In genomic region chr4:55651811-55652410, GRCm38 (mm10) we compare ENCODE assay signal across 8 mouse cellular contexts.
DNase-seq lines count a peak whose midpoint lies in the region; ATAC-seq and TF ChIP-seq lines count a peak whose summit lies in the region.

No protein-coding gene starts in this region.

- no peak overlapping the region for H3K27ac ChIP-seq in CH12.LX (ENCODE audit: insufficient read depth, low read depth)
- peak overlapping the region; percentile 82; the same call in 1 of the 2 replicates for H3K27ac ChIP-seq in forebrain, embryonic 13.5 days
- peak overlapping the region; percentile 90 for H3K27ac ChIP-seq in hindbrain, postnatal 0 days
- H3K27ac ChIP-seq in stomach, embryonic 15.5 days, result peak overlapping the region; percentile 96
- no peak overlapping the region for H3K27ac ChIP-seq in thymus, adult 2 months (ENCODE audit: control insufficient read depth, insufficient read depth, low read length)

- TF ChIP-seq EP300 in CH12.LX (IDR thresholded peaks at IDR 0.05; ENCODE audit: low read length), result no peak

- in situ Hi-C loops in CH12.LX (cut with MboI; ENCODE audit: low pct_ligation_motif_present, low pct_unique_long_range_greater_than_20kb, low sequenced_read_pairs), result no loop called here

- no peaks in the 10 kb centered on the region for H3K36me3 ChIP-seq in CH12.LX (replicated peaks in 1 of 2; ENCODE audit: control insufficient read depth in 1 of 2, insufficient read depth in 1 of 2, low read length in 1 of 2)
- no peaks in the 10 kb centered on the region for H3K36me3 ChIP-seq in forebrain, embryonic 13.5 days (ENCODE audit: poor library complexity, severe bottlenecking)
- no peaks in the 10 kb centered on the region for H3K36me3 ChIP-seq in hindbrain, postnatal 0 days (ENCODE audit: insufficient read depth, low read length)
- H3K36me3 ChIP-seq in stomach, embryonic 15.5 days, result no peaks in the 10 kb centered on the region
- H3K36me3 ChIP-seq in thymus, adult 2 months (ENCODE audit: control insufficient read depth, insufficient read depth, low read length), result no peaks in the 10 kb centered on the region

- H3K79me2 ChIP-seq in CH12.LX (replicated peaks; ENCODE audit: control insufficient read depth, extremely low read depth, insufficient read depth, poor library complexity, severe bottlenecking), result no peaks in the 10 kb centered on the region

- DNase-seq in CH12.LX (ENCODE audit: extremely low read depth) (no peak), NIH3T3 (ENCODE audit: low read depth) (peak; percentile 78)
- peak; percentile 57 for DNase-seq in hindbrain, postnatal 0 days (ENCODE audit: low spot score)
- DNase-seq in lung, postnatal 10 days, result peak; percentile 58
- DNase-seq in right cerebral cortex, postnatal 36 days (ENCODE audit: low spot score in 2 of 2), result no peak
- DNase-seq in thymus, adult 2 months, result no peak

- no peak overlapping the region for H3K4me3 ChIP-seq in CH12.LX (replicated peaks in 1 of 3; ENCODE audit: low read depth in 2 of 3, low read length in 2 of 3, poor library complexity in 1 of 3)
- peak overlapping the region; percentile 59 for H3K4me3 ChIP-seq in forebrain, embryonic 13.5 days
- peak overlapping the region; percentile 56 for H3K4me3 ChIP-seq in hindbrain, postnatal 0 days (ENCODE audit: low read length)
- H3K4me3 ChIP-seq in stomach, embryonic 15.5 days (replicated peaks), result peak overlapping the region; percentile 55
- no peak overlapping the region for H3K4me3 ChIP-seq in thymus, adult 2 months (ENCODE audit: control insufficient read depth, insufficient read depth, low read length)

- ATAC-seq in forebrain, embryonic 13.5 days, result peak; percentile 28; the same call in 1 of the 2 replicates
- ATAC-seq in hindbrain, postnatal 0 days, result peak; percentile 18; the same call in 1 of the 2 replicates
- ATAC-seq in stomach, embryonic 15.5 days (ENCODE audit: insufficient read depth, low FRiP score, low read depth), result no peak

- TF ChIP-seq POLR2A in CH12.LX (IDR thresholded peaks at IDR 0.05; ENCODE audit: low read depth, low read length), result no peak
- no peak for TF ChIP-seq POLR2A in thymus, adult 2 months (IDR thresholded peaks at IDR 0.05; ENCODE audit: control insufficient read depth, extremely low read depth, insufficient read depth, low read length, poor library complexity)

- no peak; the same call in 1 of the 2 replicates for TF ChIP-seq RAD21 in CH12.LX (IDR thresholded peaks at IDR 0.05; ENCODE audit: low read depth, low read length)

- WGBS in forebrain, embryonic 13.5 days, result 17% methylated on average over 12 of the region's 12 CpGs
- 16% methylated on average over 12 of the region's 12 CpGs for WGBS in hindbrain, postnatal 0 days
- 8% methylated on average over 12 of the region's 12 CpGs for WGBS in stomach, embryonic 15.5 days
- 40% methylated on average over 12 of the region's 12 CpGs for WGBS in thymus, adult 2 months

- H3K4me1 ChIP-seq in CH12.LX (ENCODE audit: control insufficient read depth in 1 of 2, insufficient read depth in 2 of 2), result peaks cover 4 to 6% of the 10 kb centered on the region in 2 experiments; a peak in 2 of 4 replicates
- peaks cover 21% of the 10 kb centered on the region for H3K4me1 ChIP-seq in forebrain, embryonic 13.5 days
- peaks cover 7% of the 10 kb centered on the region; the same call in 1 of the 2 replicates for H3K4me1 ChIP-seq in hindbrain, postnatal 0 days (ENCODE audit: insufficient read depth, low read length)
- peaks cover 10% of the 10 kb centered on the region for H3K4me1 ChIP-seq in stomach, embryonic 15.5 days
- H3K4me1 ChIP-seq in thymus, adult 2 months (replicated peaks; ENCODE audit: control insufficient read depth, insufficient read depth, low read length), result no peaks in the 10 kb centered on the region

- no peak overlapping the region for H3K9ac ChIP-seq in CH12.LX (ENCODE audit: insufficient read depth, low read depth)
- H3K9ac ChIP-seq in forebrain, embryonic 13.5 days, result peak overlapping the region; percentile 75
- peak overlapping the region; percentile 79 for H3K9ac ChIP-seq in hindbrain, postnatal 0 days (replicated peaks; ENCODE audit: low read length)
- no peak overlapping the region for H3K9ac ChIP-seq in stomach, embryonic 15.5 days

- no peaks in the 10 kb centered on the region for H3K9me3 ChIP-seq in CH12.LX (replicated peaks; ENCODE audit: low read length)
- H3K9me3 ChIP-seq in forebrain, embryonic 13.5 days (replicated peaks), result no peaks in the 10 kb centered on the region
- H3K9me3 ChIP-seq in hindbrain, postnatal 0 days (ENCODE audit: low read length), result no peaks in the 10 kb centered on the region
- no peaks in the 10 kb centered on the region for H3K9me3 ChIP-seq in stomach, embryonic 15.5 days

- H3K27me3 ChIP-seq in CH12.LX (replicated peaks), result peaks cover 5% of the 10 kb centered on the region
- H3K27me3 ChIP-seq in forebrain, embryonic 13.5 days, result peaks cover 6% of the 10 kb centered on the region; the same call in 1 of the 2 replicates
- H3K27me3 ChIP-seq in hindbrain, postnatal 0 days (ENCODE audit: insufficient read depth, low read length), result no peaks in the 10 kb centered on the region
- no peaks in the 10 kb centered on the region for H3K27me3 ChIP-seq in stomach, embryonic 15.5 days (replicated peaks)
- H3K27me3 ChIP-seq in thymus, adult 2 months (ENCODE audit: control insufficient read depth, insufficient read depth, low read length), result peaks cover 3% of the 10 kb centered on the region; the same call in 1 of the 2 replicates

- peak overlapping the region; percentile 85 for H3K4me2 ChIP-seq in CH12.LX (ENCODE audit: insufficient read depth, low read depth, poor library complexity, severe bottlenecking)
- peak overlapping the region; percentile 75 for H3K4me2 ChIP-seq in forebrain, embryonic 13.5 days
- H3K4me2 ChIP-seq in hindbrain, postnatal 0 days (ENCODE audit: low read depth, low read length), result peak overlapping the region; percentile 77
- H3K4me2 ChIP-seq in stomach, embryonic 15.5 days, result peak overlapping the region; percentile 71

- dilution Hi-C loops in CH12.LX (cut with MboI; ENCODE audit: extremely low pct_ligation_motif_present, extremely low pct_unique_long_range_greater_than_20kb, low sequenced_read_pairs), result no loop called here

- TF ChIP-seq CTCF in CH12.LX (conservative IDR thresholded peaks at IDR 0.05 in 1 of 2, IDR thresholded peaks at IDR 0.05 in 1 of 2; ENCODE audit: low read depth in 2 of 2, low read length in 2 of 2), result no peak
- peak; percentile 48 for TF ChIP-seq CTCF in hindbrain, postnatal 0 days (IDR thresholded peaks at IDR 0.05; ENCODE audit: low read depth)
- no peak for TF ChIP-seq CTCF in thymus, adult 2 months (IDR thresholded peaks at IDR 0.05; ENCODE audit: borderline replicate concordance, control insufficient read depth, extremely low read depth, insufficient read depth, low read length, poor library complexity)

TF ChIP-seq in CH12.LX, 34 proteins besides CTCF, POLR2A, EP300 and RAD21:
- TF ChIP-seq UBTF (IDR thresholded peaks at IDR 0.05; ENCODE audit: low read depth, low read length), result no peak
- no peak for TF ChIP-seq BHLHE40 (IDR thresholded peaks at IDR 0.05; ENCODE audit: low read depth, low read length)
- no peak for TF ChIP-seq ZKSCAN1 (IDR thresholded peaks at IDR 0.05; ENCODE audit: borderline replicate concordance, low read depth, low read length)
- no peak for TF ChIP-seq MAZ (IDR thresholded peaks at IDR 0.05; ENCODE audit: low read depth, low read length)
- TF ChIP-seq ETS1 (conservative IDR thresholded peaks at IDR 0.05; ENCODE audit: low read depth, low read length), result no peak
- TF ChIP-seq ELF1 (IDR thresholded peaks at IDR 0.05; ENCODE audit: low read depth, low read length), result no peak
- TF ChIP-seq HCFC1 (IDR thresholded peaks at IDR 0.05; ENCODE audit: low read depth, low read length), result no peak
- no peak for TF ChIP-seq ZMIZ1 (IDR thresholded peaks at IDR 0.05; ENCODE audit: low read depth, low read length)
- TF ChIP-seq JUN (IDR thresholded peaks at IDR 0.05; ENCODE audit: insufficient read depth, low read depth, low read length), result no peak
- no peak for TF ChIP-seq SIN3A (IDR thresholded peaks at IDR 0.05; ENCODE audit: low read length)
- TF ChIP-seq ZNF384 (IDR thresholded peaks at IDR 0.05; ENCODE audit: low read depth, low read length), result no peak
- TF ChIP-seq MEF2A (IDR thresholded peaks at IDR 0.05; ENCODE audit: borderline replicate concordance, low read depth, low read length), result no peak
- no peak for TF ChIP-seq POLR2AphosphoS2 (IDR thresholded peaks at IDR 0.05; ENCODE audit: low read depth, low read length)
- no peak for TF ChIP-seq RCOR1 (conservative IDR thresholded peaks at IDR 0.05; ENCODE audit: low read depth, low read length)
- no peak for TF ChIP-seq IRF4 (IDR thresholded peaks at IDR 0.05; ENCODE audit: low read depth, low read length)
- no peak for TF ChIP-seq PAX5 (IDR thresholded peaks at IDR 0.05; ENCODE audit: low read length)
- no peak for TF ChIP-seq KAT2A (IDR thresholded peaks at IDR 0.05; ENCODE audit: insufficient replicate concordance, low read length)
- TF ChIP-seq E2F4 (IDR thresholded peaks at IDR 0.05; ENCODE audit: insufficient replicate concordance, low read depth, low read length), result no peak
- no peak for TF ChIP-seq CHD2 (IDR thresholded peaks at IDR 0.05; ENCODE audit: low read length)
TF ChIP-seq in CH12.LX: peak in this region for 0.

Comparison
In these comparisons a context has a peak if more than half of its experiments do, and no peak if none do; other contexts are left out.
1. DNase-seq: peak in NIH3T3 (single experiment), hindbrain, postnatal 0 days (single experiment) and lung, postnatal 10 days (single experiment); none in CH12.LX (single experiment), right cerebral cortex, postnatal 36 days (0 of 2) and thymus, adult 2 months (single experiment).
2. H3K27ac ChIP-seq: peak in forebrain, embryonic 13.5 days (single experiment), hindbrain, postnatal 0 days (single experiment) and stomach, embryonic 15.5 days (single experiment); none in CH12.LX (single experiment) and thymus, adult 2 months (single experiment).
3. H3K4me3 ChIP-seq: peak in forebrain, embryonic 13.5 days (single experiment), hindbrain, postnatal 0 days (single experiment) and stomach, embryonic 15.5 days (single experiment); none in CH12.LX (0 of 3) and thymus, adult 2 months (single experiment).
4. H3K9ac ChIP-seq: peak in forebrain, embryonic 13.5 days (single experiment) and hindbrain, postnatal 0 days (single experiment); none in CH12.LX (single experiment) and stomach, embryonic 15.5 days (single experiment).
5. Peak in every context shown above with its lines, with median percentiles within 50 percentile points of each other: H3K4me2 ChIP-seq.